In genomic region chr13:55900190-55900526, GRCm38 (mm10) we compare ENCODE assay signal across 11 mouse cellular contexts.
"Had no signal": no experiment of that assay in that cellular context is flagged by ENCODE, and none has a peak within 500 bp of the region (broad histone marks: within the 10 kb centered on the region; RNA-seq: fewer than 3 reads in every experiment).

No protein-coding gene starts in this region.

- H3K9me3 ChIP-seq: limb, embryonic 13.5 days; midbrain, embryonic 12.5 days; neural tube, embryonic 15.5 days had no signal

- ATAC-seq: intestine, embryonic 16.5 days; midbrain, embryonic 16.5 days had no signal

- H3K4me2 ChIP-seq: limb, embryonic 13.5 days; midbrain, embryonic 12.5 days; neural tube, embryonic 15.5 days had no signal

- H3K27ac ChIP-seq: limb, embryonic 13.5 days; liver, embryonic 14.5 days; midbrain, embryonic 12.5 days; neural tube, embryonic 15.5 days had no signal

- H3K36me3 ChIP-seq: limb, embryonic 13.5 days; midbrain, embryonic 12.5 days; neural tube, embryonic 15.5 days had no signal

- DNase-seq: kidney, adult 8-10 months; kidney, postnatal 25 days; lung, adult 18-20 months; right cerebral cortex, postnatal 25 days; thymus, postnatal 4 days had no signal

- H3K4me3 ChIP-seq: limb, embryonic 13.5 days; midbrain, embryonic 12.5 days; neural tube, embryonic 15.5 days had no signal

- H3K9ac ChIP-seq: liver, embryonic 14.5 days; midbrain, embryonic 12.5 days; neural tube, embryonic 15.5 days had no signal
